Mouse (Mus musculus) liver, embryonic 14.5 days (tissue): ENCODE results near the gene Bpifa1.

Experiments used
- CTCF ChIP-seq: IDR thresholded peaks from 2 replicates; pipeline ENCODE4 v1.5.1; 2016; ENCODE audit warnings: antibody characterized with exemption, low read depth, control low read depth
- EP300 ChIP-seq: IDR thresholded peaks from 2 replicates; pipeline ENCODE4 v1.6.1; 2016; ENCODE audit warnings: antibody characterized with exemption, low read depth

DNA sequence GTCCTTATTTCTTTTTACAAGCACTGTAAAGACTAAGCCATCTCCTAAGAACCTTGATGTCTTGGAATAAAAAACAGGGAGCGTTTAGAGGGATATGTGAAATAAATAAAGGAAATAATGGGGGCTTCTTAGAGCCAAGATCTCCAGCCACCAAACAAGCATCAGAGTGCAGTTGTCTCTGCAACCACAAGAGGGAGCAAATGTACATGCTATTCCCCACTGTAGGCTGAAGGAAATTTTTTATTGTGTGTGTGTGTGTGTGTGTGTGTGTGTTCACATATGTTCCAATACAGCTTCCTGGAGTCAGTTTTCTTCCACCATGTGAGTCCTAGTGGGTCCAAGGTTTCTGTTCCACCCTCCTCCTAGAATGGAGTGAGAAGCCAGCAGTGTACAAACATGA is 30.6 kb downstream of the Bpifa1 start:
- TF ChIP-seq CTCF, result peak; percentile 72
- no peak for TF ChIP-seq EP300
